Mouse (Mus musculus) stomach, postnatal 0 days (tissue): ENCODE measurements around the gene Csnk1d.

Experiments
- CTCF ChIP-seq: IDR thresholded peaks from 2 replicates; pipeline ENCODE4 v1.5.1; 2016; ENCODE audit warnings: antibody characterized with exemption, low read depth, mild to moderate bottlenecking, moderate library complexity
- EP300 ChIP-seq: optimal IDR thresholded peaks from 2 replicates; pipeline ENCODE3; 2016; ENCODE audit warnings: antibody characterized with exemption

DNA sequence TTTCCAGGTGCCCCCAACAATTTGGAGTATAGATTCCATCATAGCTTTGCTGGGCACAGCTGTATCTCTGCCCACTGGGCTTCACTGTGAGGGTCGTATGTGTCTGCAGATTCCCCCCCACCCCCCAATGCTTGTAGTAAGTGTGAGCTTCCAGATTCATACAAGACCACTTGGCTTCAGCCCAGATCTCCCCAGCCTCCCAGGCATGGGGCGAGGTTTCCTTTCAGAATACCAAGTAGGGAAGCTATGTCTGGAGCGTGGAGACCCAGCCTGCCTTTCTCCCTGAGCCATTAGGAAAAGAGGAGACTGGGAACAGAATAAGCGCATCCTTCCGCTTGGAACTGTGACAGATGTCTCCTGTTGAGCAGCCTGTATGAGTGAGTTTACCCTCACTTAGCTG is 2.5 kb upstream of the Csnk1d start:
- TF ChIP-seq CTCF: no peak
- TF ChIP-seq EP300: no peak
